Mouse (Mus musculus) liver, embryonic 11.5 days (tissue): ENCODE data around the gene Fcrla. TPM values are rescaled to one million over a fixed set of nuclear protein-coding genes. Genes with fewer than 3 reads are reported as not detected.
"Not testable (repeated sequence)": the region's sequence is repeated elsewhere in the genome, so short reads cannot be mapped to it uniquely, and the experiment has no call there.

Source experiments
- ATAC-seq: fragments of 200-750 bp; cut with Nextera tagmentation; replicated peaks from 2 replicates; pipeline ENCODE4 v1.8.0; 2017; ENCODE audit warnings: moderate number of reproducible peaks, mild to moderate bottlenecking, moderate TSS enrichment, moderate library complexity; ENCODE audit not compliant: low FRiP score
- DNase-seq: peaks from one replicate; pipeline ENCODE4 v3.0.0-alpha.2; 2017; ENCODE audit warnings: low spot score
- H3K27ac ChIP-seq: fragments of 300-500 bp; sonication (generic); 2 replicates; pipeline ENCODE4 v1.5.1; 2014; ENCODE audit warnings: mild to moderate bottlenecking, low read depth, low read length, control low read depth
- H3K27me3 ChIP-seq: fragments of 300-500 bp; sonication (generic); replicated peaks from 2 replicates; pipeline ENCODE4 v1.6.1; 2014; ENCODE audit warnings: low read length, mixed read lengths; ENCODE audit not compliant: control insufficient read depth, insufficient read depth
- H3K36me3 ChIP-seq: fragments of 300-500 bp; sonication (generic); 2 replicates; pipeline ENCODE4 v1.6.1; 2014; ENCODE audit warnings: mild to moderate bottlenecking, low read length, moderate library complexity, mixed read lengths; ENCODE audit not compliant: control insufficient read depth, insufficient read depth
- H3K4me1 ChIP-seq: fragments of 300-500 bp; sonication (generic); replicated peaks from 2 replicates; pipeline ENCODE4 v1.6.1; 2014; ENCODE audit warnings: low read length, mixed read lengths; ENCODE audit not compliant: control insufficient read depth, insufficient read depth
- H3K4me2 ChIP-seq: fragments of 300-500 bp; sonication (generic); 2 replicates; pipeline ENCODE4 v1.6.1; 2014; ENCODE audit warnings: mild to moderate bottlenecking, control low read depth, moderate library complexity
- H3K4me3 ChIP-seq: fragments of 300-500 bp; sonication (generic); 2 replicates; pipeline ENCODE4 v1.5.1; 2014; ENCODE audit warnings: low read depth, low read length, control low read depth
- H3K9ac ChIP-seq: fragments of 300-500 bp; sonication (generic); 2 replicates; pipeline ENCODE4 v1.6.1; 2014; ENCODE audit warnings: low read depth, low read length, control low read depth
- H3K9me3 ChIP-seq: fragments of 300-500 bp; sonication (generic); 2 replicates; pipeline ENCODE4 v1.6.1; 2016; ENCODE audit warnings: low read length, inconsistent platforms, mixed read lengths; ENCODE audit not compliant: control insufficient read depth
- WGBS: fragments of 180-500 bp; shearing (Covaris S2); extraction: QIAGEN DNeasy Blood & Tissue Kit; methylation state at CpG from one replicate; pipeline ENCODE4 v1.1.7; 2014; 5-methylcytosine and 5-hydroxymethylcytosine counted together
- polyA plus RNA-seq: library from polyadenylated mRNA; unstranded; fragments of >200 nt; fragmentation: Nextera tagmentation; extraction: Ambion mirVana; gene quantifications from 2 replicates; pipeline ENCODE4 v1.2.1, GENCODE M21; 2014

Gene Fcrla
- 0.35 and 0.45 TPM in 2 replicates for polyA plus RNA-seq

GRCm38 (mm10) chr1:170927378-170927777, at the start of gene Fcrla:
Gene Fcrla, minus strand, starts transcription at chr1:170927583.
- WGBS: 75% methylated on average over 3 of the region's 3 CpGs
- no peak for ATAC-seq
- Histone ChIP-seq H3K9me3 (no peaks in the 10 kb centered on the region), H3K4me1 (no peaks in the 10 kb centered on the region), H3K27me3 (no peaks in the 10 kb centered on the region), H3K4me2 (no peak within 1 kb of the TSS), H3K36me3 (no peaks in the 10 kb centered on the region), H3K9ac (no peak within 1 kb of the TSS), H3K4me3 (no peak within 1 kb of the TSS), H3K27ac (no peak within 1 kb of the TSS)
- DNase-seq: no peak

GRCm38 (mm10) chr1:170976447-170976846, 49.1 kb upstream of the Fcrla start, which contains the start of gene Fcgr2b:
Gene Fcgr2b, minus strand, starts transcription at chr1:170976547.
- WGBS: 83% methylated on average over 5 of the region's 5 CpGs
- H3K4me3 ChIP-seq: no peak within 1 kb of the TSS

GRCm38 (mm10) chr1:170975751-170976161, 48.4 kb upstream of the Fcrla start:
- H3K4me2 ChIP-seq: no peak overlapping the region
- no peak overlapping the region for H3K4me3 ChIP-seq

More at GRCm38 (mm10) chr1:170976447-170976846, 49.1 kb upstream of the Fcrla start, which contains the start of gene Fcgr2b:
- Histone ChIP-seq H3K4me1 (no peaks in the 10 kb centered on the region), H3K9me3 (no peaks in the 10 kb centered on the region), H3K27me3 (no peaks in the 10 kb centered on the region), H3K9ac (no peak within 1 kb of the TSS), H3K36me3 (no peaks in the 10 kb centered on the region), H3K27ac (no peak within 1 kb of the TSS), H3K4me2 (no peak within 1 kb of the TSS)
- DNase-seq: no peak
- ATAC-seq: no peak

GRCm38 (mm10) chr1:170975350-170975749, 48.0 kb upstream of the Fcrla start:
- H3K4me3 ChIP-seq, H3K4me2 ChIP-seq, H3K27me3 ChIP-seq, DNase-seq, H3K27ac ChIP-seq, ATAC-seq, H3K36me3 ChIP-seq, H3K9ac ChIP-seq, H3K4me1 ChIP-seq, H3K9me3 ChIP-seq: not testable (repeated sequence)
- 72% methylated on average over 2 of the region's 2 CpGs for WGBS

More at GRCm38 (mm10) chr1:170975751-170976161, 48.4 kb upstream of the Fcrla start:
- no peak for DNase-seq
- 52% methylated on average over 7 of the region's 7 CpGs for WGBS
- no peaks in the 10 kb centered on the region for H3K27me3 ChIP-seq
- no peaks in the 10 kb centered on the region for H3K36me3 ChIP-seq
- no peaks in the 10 kb centered on the region for H3K4me1 ChIP-seq
- no peaks in the 10 kb centered on the region for H3K9me3 ChIP-seq
- no peak overlapping the region for H3K27ac ChIP-seq
- no peak for ATAC-seq
- H3K9ac ChIP-seq: no peak overlapping the region

- H3K9ac ChIP-seq: no peak overlapping the region
- H3K27ac ChIP-seq: no peak overlapping the region
- H3K4me2 ChIP-seq: no peak overlapping the region
- no peak for ATAC-seq
- H3K4me3 ChIP-seq: no peak overlapping the region
- no peak for DNase-seq
- no peaks in the 10 kb centered on the region for H3K4me1 ChIP-seq
- no peaks in the 10 kb centered on the region for H3K27me3 ChIP-seq
- no peaks in the 10 kb centered on the region for H3K9me3 ChIP-seq
- H3K36me3 ChIP-seq: no peaks in the 10 kb centered on the region
- 95% methylated on average over 2 of the region's 2 CpGs for WGBS
These were observed 47.4 kb upstream of the Fcrla start for GRCm38 (mm10) chr1:170974736-170975135.

GRCm38 (mm10) chr1:170974171-170974570, 46.8 kb upstream of the Fcrla start:
- no peaks in the 10 kb centered on the region for H3K27me3 ChIP-seq
- 82% methylated on average over 8 of the region's 8 CpGs for WGBS
- no peak overlapping the region for H3K9ac ChIP-seq
- no peaks in the 10 kb centered on the region for H3K4me1 ChIP-seq
- no peak overlapping the region for H3K27ac ChIP-seq
- no peak for ATAC-seq
- no peaks in the 10 kb centered on the region for H3K36me3 ChIP-seq
- H3K4me2 ChIP-seq: no peak overlapping the region
- no peak for DNase-seq
- H3K4me3 ChIP-seq: no peak overlapping the region
- no peaks in the 10 kb centered on the region for H3K9me3 ChIP-seq

GRCm38 (mm10) chr1:170972936-170973335, 45.6 kb upstream of the Fcrla start:
- DNase-seq (no peak), ATAC-seq (no peak)
- Histone ChIP-seq H3K9me3 (no peaks in the 10 kb centered on the region), H3K4me1 (no peaks in the 10 kb centered on the region), H3K9ac (no peak overlapping the region), H3K4me3 (no peak overlapping the region), H3K36me3 (no peaks in the 10 kb centered on the region), H3K4me2 (no peak overlapping the region), H3K27ac (no peak overlapping the region), H3K27me3 (no peaks in the 10 kb centered on the region)
- WGBS: 63% methylated on average over 4 of the region's 4 CpGs

GRCm38 (mm10) chr1:170972494-170972893, 45.1 kb upstream of the Fcrla start:
- Histone ChIP-seq H3K36me3 (no peaks in the 10 kb centered on the region), H3K4me3 (no peak overlapping the region), H3K9me3 (no peaks in the 10 kb centered on the region), H3K27me3 (no peaks in the 10 kb centered on the region), H3K4me2 (no peak overlapping the region), H3K9ac (no peak overlapping the region), H3K4me1 (no peaks in the 10 kb centered on the region), H3K27ac (no peak overlapping the region)
- 73% methylated on average over 6 of the region's 6 CpGs for WGBS
- DNase-seq (no peak), ATAC-seq (no peak)

- Histone ChIP-seq H3K9me3 (no peaks in the 10 kb centered on the region), H3K27ac (no peak overlapping the region), H3K36me3 (no peaks in the 10 kb centered on the region), H3K4me2 (no peak overlapping the region), H3K4me1 (no peaks in the 10 kb centered on the region), H3K4me3 (no peak overlapping the region), H3K9ac (no peak overlapping the region), H3K27me3 (no peaks in the 10 kb centered on the region)
- no peak for DNase-seq
- ATAC-seq: no peak
- 68% methylated on average over 1 of the region's 1 CpGs for WGBS
These were observed 41.2 kb upstream of the Fcrla start for GRCm38 (mm10) chr1:170968576-170968975.
